Mouse (Mus musculus): ENCODE results near the gene Slco1c1. TPM values are rescaled to one million over a fixed set of nuclear protein-coding genes. Genes with fewer than 3 reads are reported as not detected.

Slco1c1 gene
- not detected in 2 replicates for polyA plus RNA-seq (2012; ENCODE audit: low replicate concordance)

GRCm38 (mm10) chr6:141523747-141524640 lies at the start of gene Slco1c1:
Gene Slco1c1 (plus strand): TSS chr6:141524368.

Other genes with a start within 250 kb of the Slco1c1 start
- gene Slco1b2, start 105.2 kb downstream of the Slco1c1 start, polyA plus RNA-seq (2012; ENCODE audit: low replicate concordance) = not detected in 2 replicates
- gene Gm5724, start 249.4 kb downstream of the Slco1c1 start, polyA plus RNA-seq (2012; ENCODE audit: low replicate concordance) = not detected in 2 replicates

Measured in hematopoietic multipotent progenitor cell, adult 10-12 weeks (in vitro differentiated cells).